Mouse (Mus musculus): ENCODE measurements around the gene Slc39a11. TPM values are rescaled to one million over a fixed set of nuclear protein-coding genes. Genes with fewer than 3 reads are reported as not detected.

Slc39a11 gene
- polyA plus RNA-seq, 1 experiment = 32.4 TPM

GRCm38 (mm10) chr11:113283376-113283811 is 366.5 kb downstream of the Slc39a11 start:
- Histone ChIP-seq H3K27ac (ENCODE audit: insufficient read depth, low read depth, low read length) (no peak overlapping the region), H3K36me3 (ENCODE audit: control insufficient read depth, insufficient read depth, low read length) (no peaks in the 10 kb centered on the region), H3K4me3 (ENCODE audit: low read depth, low read length) (no peak overlapping the region), H3K4me1 (ENCODE audit: control insufficient read depth, insufficient read depth, insufficient read length, low read length) (peaks cover 7% of the 10 kb centered on the region; the same call in 1 of the 2 replicates), H3K27me3 (ENCODE audit: control insufficient read depth, insufficient read depth, low read length) (no peaks in the 10 kb centered on the region)
- WGBS = 32% methylated on average over 11 of the region's 11 CpGs
- TF ChIP-seq POLR2A (IDR thresholded peaks at IDR 0.05; ENCODE audit: low read depth, low read length) (no peak), CTCF (IDR thresholded peaks at IDR 0.05; ENCODE audit: extremely low read depth, insufficient read length, insufficient replicate concordance, low read depth, low read length) (no peak)

- 89% methylated on average over 6 of the region's 6 CpGs for WGBS
- Histone ChIP-seq H3K27ac (ENCODE audit: insufficient read depth, low read depth, low read length) (no peak overlapping the region), H3K4me3 (ENCODE audit: low read depth, low read length) (no peak overlapping the region), H3K4me1 (ENCODE audit: control insufficient read depth, insufficient read depth, insufficient read length, low read length) (peaks cover 23% of the 10 kb centered on the region; the same call in 1 of the 2 replicates), H3K27me3 (ENCODE audit: control insufficient read depth, insufficient read depth, low read length) (no peaks in the 10 kb centered on the region), H3K36me3 (ENCODE audit: control insufficient read depth, insufficient read depth, low read length) (no peaks in the 10 kb centered on the region)
- TF ChIP-seq CTCF (IDR thresholded peaks at IDR 0.05; ENCODE audit: extremely low read depth, insufficient read length, insufficient replicate concordance, low read depth, low read length) (no peak), POLR2A (IDR thresholded peaks at IDR 0.05; ENCODE audit: low read depth, low read length) (no peak)
Observed at GRCm38 (mm10) chr11:113278238-113278637, 371.6 kb downstream of the Slc39a11 start.

- WGBS = 23% methylated on average over 10 of the region's 10 CpGs
- Histone ChIP-seq H3K27me3 (ENCODE audit: control insufficient read depth, insufficient read depth, low read length) (no peaks in the 10 kb centered on the region), H3K4me3 (ENCODE audit: low read depth, low read length) (no peak overlapping the region), H3K36me3 (ENCODE audit: control insufficient read depth, insufficient read depth, low read length) (no peaks in the 10 kb centered on the region), H3K4me1 (ENCODE audit: control insufficient read depth, insufficient read depth, insufficient read length, low read length) (peaks cover 23% of the 10 kb centered on the region; the same call in 1 of the 2 replicates), H3K27ac (ENCODE audit: insufficient read depth, low read depth, low read length) (peak overlapping the region; percentile 50)
- no peak for TF ChIP-seq CTCF (IDR thresholded peaks at IDR 0.05; ENCODE audit: extremely low read depth, insufficient read length, insufficient replicate concordance, low read depth, low read length)
- no peak for TF ChIP-seq POLR2A (IDR thresholded peaks at IDR 0.05; ENCODE audit: low read depth, low read length)
Observed at GRCm38 (mm10) chr11:113277034-113277612, 372.8 kb downstream of the Slc39a11 start.

DNA sequence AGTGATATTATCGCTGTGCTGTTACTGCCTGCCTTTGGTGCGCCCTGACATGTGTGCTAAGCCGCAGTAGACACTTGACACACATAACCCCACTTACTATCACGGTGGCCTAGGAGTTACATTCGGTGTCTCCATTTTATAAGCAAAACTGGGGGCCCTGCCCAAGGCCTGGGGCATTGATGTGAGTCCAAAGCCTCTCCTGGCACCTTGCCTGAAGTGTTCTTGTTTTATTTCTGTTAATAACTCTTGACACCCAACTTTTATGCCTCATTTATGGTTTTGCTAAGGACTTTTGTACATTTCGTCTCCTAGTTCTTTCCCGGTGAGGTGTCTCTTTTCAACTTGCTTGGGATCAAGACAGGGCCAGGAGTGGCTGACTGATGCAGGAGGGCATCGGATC is 373.4 kb downstream of the Slc39a11 start:
- no peak for TF ChIP-seq POLR2A (IDR thresholded peaks at IDR 0.05; ENCODE audit: low read depth, low read length)
- no peak for TF ChIP-seq CTCF (IDR thresholded peaks at IDR 0.05; ENCODE audit: extremely low read depth, insufficient read length, insufficient replicate concordance, low read depth, low read length)
- no peaks in the 10 kb centered on the region for H3K27me3 ChIP-seq (ENCODE audit: control insufficient read depth, insufficient read depth, low read length)
- peaks cover 23% of the 10 kb centered on the region; the same call in 1 of the 2 replicates for H3K4me1 ChIP-seq (ENCODE audit: control insufficient read depth, insufficient read depth, insufficient read length, low read length)
- no peaks in the 10 kb centered on the region for H3K36me3 ChIP-seq (ENCODE audit: control insufficient read depth, insufficient read depth, low read length)
- H3K4me3 ChIP-seq (ENCODE audit: low read depth, low read length) = no peak overlapping the region
- peak overlapping the region; percentile 50 for H3K27ac ChIP-seq (ENCODE audit: insufficient read depth, low read depth, low read length)
- WGBS = 34% methylated on average over 8 of the region's 8 CpGs

DNA sequence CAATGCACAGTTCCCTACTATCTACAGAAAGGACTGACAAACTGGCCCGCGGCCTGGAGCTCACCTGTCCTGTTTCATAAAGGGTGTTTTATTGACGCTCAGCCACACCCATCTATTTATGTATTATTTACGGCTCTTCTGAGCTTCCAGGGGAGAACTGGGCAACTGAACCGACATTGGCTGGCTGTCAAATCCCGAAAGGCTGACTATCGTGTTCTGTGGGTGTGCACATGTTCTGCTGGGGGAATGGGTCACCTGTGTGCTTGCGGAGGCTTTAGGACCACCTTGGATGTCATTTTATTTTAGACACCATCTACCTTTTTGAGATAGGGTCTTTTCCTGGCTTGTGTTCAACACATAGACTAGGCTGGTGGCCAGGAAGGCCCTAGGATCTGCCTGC is 375.8 kb downstream of the Slc39a11 start:
- H3K27ac ChIP-seq (ENCODE audit: insufficient read depth, low read depth, low read length) = no peak overlapping the region
- H3K27me3 ChIP-seq (ENCODE audit: control insufficient read depth, insufficient read depth, low read length) = no peaks in the 10 kb centered on the region
- H3K4me3 ChIP-seq (ENCODE audit: low read depth, low read length) = no peak overlapping the region
- 24% methylated on average over 8 of the region's 8 CpGs for WGBS
- no peaks in the 10 kb centered on the region for H3K36me3 ChIP-seq (ENCODE audit: control insufficient read depth, insufficient read depth, low read length)
- TF ChIP-seq POLR2A (IDR thresholded peaks at IDR 0.05; ENCODE audit: low read depth, low read length) = no peak
- TF ChIP-seq CTCF (IDR thresholded peaks at IDR 0.05; ENCODE audit: extremely low read depth, insufficient read length, insufficient replicate concordance, low read depth, low read length) = no peak
- peaks cover 22% of the 10 kb centered on the region; the same call in 1 of the 2 replicates for H3K4me1 ChIP-seq (ENCODE audit: control insufficient read depth, insufficient read depth, insufficient read length, low read length)

- TF ChIP-seq CTCF (IDR thresholded peaks at IDR 0.05; ENCODE audit: extremely low read depth, insufficient read length, insufficient replicate concordance, low read depth, low read length) = no peak
- TF ChIP-seq POLR2A (IDR thresholded peaks at IDR 0.05; ENCODE audit: low read depth, low read length) = no peak
- Histone ChIP-seq H3K27me3 (ENCODE audit: control insufficient read depth, insufficient read depth, low read length) (no peaks in the 10 kb centered on the region), H3K27ac (ENCODE audit: insufficient read depth, low read depth, low read length) (no peak overlapping the region), H3K4me3 (ENCODE audit: low read depth, low read length) (no peak overlapping the region), H3K4me1 (ENCODE audit: control insufficient read depth, insufficient read depth, insufficient read length, low read length) (peaks cover 21% of the 10 kb centered on the region; the same call in 1 of the 2 replicates), H3K36me3 (ENCODE audit: control insufficient read depth, insufficient read depth, low read length) (no peaks in the 10 kb centered on the region)
- WGBS = 88% methylated on average over 6 of the region's 6 CpGs
Observed at GRCm38 (mm10) chr11:113271857-113272256, 378.0 kb downstream of the Slc39a11 start.

DNA sequence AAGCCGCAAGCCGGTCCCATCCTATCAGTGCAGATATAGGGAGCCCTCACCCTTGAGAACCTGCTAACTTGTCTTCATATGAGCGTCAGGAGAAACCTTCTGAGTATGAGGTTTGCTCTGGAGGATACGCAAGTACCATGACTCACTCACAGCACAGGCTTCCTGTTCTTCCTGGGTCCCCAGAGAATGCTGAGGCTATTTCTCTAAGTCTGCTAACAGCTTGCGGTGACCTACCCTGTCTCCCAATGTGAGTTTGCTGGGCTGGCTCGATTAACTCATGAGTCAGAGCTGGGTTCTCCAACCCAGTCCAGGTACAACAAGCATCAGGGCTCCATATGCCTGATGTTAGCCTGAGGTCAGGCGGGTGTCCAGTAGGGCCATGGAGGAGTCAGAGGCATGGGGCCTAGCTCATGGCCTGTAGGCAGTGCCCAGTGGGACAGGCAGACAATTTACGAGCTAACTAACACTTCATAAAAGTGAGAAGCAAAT is 381.0 kb downstream of the Slc39a11 start:
- WGBS = 96% methylated on average over 8 of the region's 8 CpGs
- Histone ChIP-seq H3K4me3 (ENCODE audit: low read depth, low read length) (no peak overlapping the region), H3K27ac (ENCODE audit: insufficient read depth, low read depth, low read length) (no peak overlapping the region), H3K4me1 (ENCODE audit: control insufficient read depth, insufficient read depth, insufficient read length, low read length) (peaks cover 8% of the 10 kb centered on the region; the same call in 1 of the 2 replicates), H3K27me3 (ENCODE audit: control insufficient read depth, insufficient read depth, low read length) (no peaks in the 10 kb centered on the region), H3K36me3 (ENCODE audit: control insufficient read depth, insufficient read depth, low read length) (no peaks in the 10 kb centered on the region)
- TF ChIP-seq POLR2A (IDR thresholded peaks at IDR 0.05; ENCODE audit: low read depth, low read length) (no peak), CTCF (IDR thresholded peaks at IDR 0.05; ENCODE audit: extremely low read depth, insufficient read length, insufficient replicate concordance, low read depth, low read length) (no peak)

Data from small intestine, adult 2 months (tissue).